Mouse (Mus musculus): Measurements from ENCODE around the gene Ncoa3. TPM values are rescaled to one million over a fixed set of nuclear protein-coding genes. Genes with fewer than 3 reads are reported as not detected.

Gene Ncoa3
- polyA plus RNA-seq (2012; rRNA removed), result 14.1 and 15.8 TPM in 2 replicates

GRCm38 (mm10) chr2:165992270-165993172, at the start of gene Ncoa3:
Gene Ncoa3 (plus strand): TSS chr2:165992636.

Other genes starting within 250 kb of the Ncoa3 start
- gene Zmynd8, start 93.6 kb upstream of the Ncoa3 start, polyA plus RNA-seq (2012; rRNA removed), result 7.9 and 11.5 TPM in 2 replicates
- gene Sulf2, start 163.0 kb downstream of the Ncoa3 start, polyA plus RNA-seq (2012; rRNA removed), result 15.2 and 21.3 TPM in 2 replicates

Data from stomach, adult 2 months (tissue).